Mouse (Mus musculus) olfactory bulb, adult 2 months (tissue): ENCODE data around the gene Mpv17l.

Experiments
- CTCF ChIP-seq: fragments of 200-500 bp; IDR thresholded peaks from 2 replicates; pipeline ENCODE4 v1.5.1; 2012; ENCODE audit warnings: low read depth, mild to moderate bottlenecking, low read length, moderate library complexity; ENCODE audit not compliant: insufficient read depth
- POLR2A ChIP-seq: fragments of 200-500 bp; IDR thresholded peaks from 2 replicates; pipeline ENCODE4 v1.6.1; 2012; ENCODE audit warnings: mild to moderate bottlenecking, low read depth, low read length, moderate library complexity; ENCODE audit not compliant: insufficient read depth

GRCm38 (mm10) chr16:13994502-13994901 lies 91.5 kb downstream of the Mpv17l start:
- no peak for TF ChIP-seq POLR2A
- TF ChIP-seq CTCF = no peak
